Comparison of ENCODE assay signal across 31 mouse cellular contexts in genomic region chr19:3819080-3819479, GRCm38 (mm10).
"Had no signal": no experiment of that assay in that cellular context is flagged by ENCODE, and none has a peak within 500 bp of the region (broad histone marks: within the 10 kb centered on the region; RNA-seq: fewer than 3 reads in every experiment).

No protein-coding gene starts in this region.

- H3K27me3 ChIP-seq: heart, embryonic 12.5 days; heart, embryonic 13.5 days; heart, embryonic 15.5 days; hindbrain, embryonic 13.5 days; hindbrain, embryonic 15.5 days; intestine, embryonic 15.5 days had no signal

- H3K4me3 ChIP-seq: heart, adult 2 months; heart, embryonic 10.5 days; heart, embryonic 12.5 days; heart, embryonic 13.5 days; heart, embryonic 15.5 days; hindbrain, embryonic 10.5 days; hindbrain, embryonic 13.5 days; hindbrain, embryonic 15.5 days; intestine, embryonic 15.5 days; layer of hippocampus, adult 2 months had no signal

- H3K4me1 ChIP-seq: hindbrain, embryonic 10.5 days; hindbrain, embryonic 13.5 days; hindbrain, embryonic 15.5 days had no signal

- H3K9me3 ChIP-seq: heart, embryonic 10.5 days; heart, embryonic 12.5 days; heart, embryonic 13.5 days; heart, embryonic 15.5 days; hindbrain, embryonic 10.5 days; hindbrain, embryonic 13.5 days; hindbrain, embryonic 15.5 days; intestine, embryonic 15.5 days had no signal

- H3K9ac ChIP-seq: heart, embryonic 12.5 days; heart, embryonic 13.5 days; heart, embryonic 15.5 days; hindbrain, embryonic 13.5 days; hindbrain, embryonic 14.5 days; hindbrain, embryonic 15.5 days; intestine, embryonic 15.5 days had no signal

- H3K4me2 ChIP-seq: heart, embryonic 11.5 days; heart, embryonic 12.5 days; heart, embryonic 13.5 days; heart, embryonic 15.5 days; hindbrain, embryonic 13.5 days; hindbrain, embryonic 14.5 days; hindbrain, embryonic 15.5 days; intestine, embryonic 15.5 days had no signal

- ATAC-seq: hindbrain, embryonic 16.5 days; hindbrain, postnatal 0 days; inflammation-experienced regulatory T-cells, adult 6 months; intestine, postnatal 0 days had no signal

- H3K27ac ChIP-seq: heart, adult 2 months; heart, embryonic 10.5 days; heart, embryonic 13.5 days; heart, embryonic 15.5 days; hindbrain, embryonic 10.5 days; hindbrain, embryonic 13.5 days; hindbrain, embryonic 14.5 days; hindbrain, embryonic 15.5 days; hindbrain, postnatal 0 days; intestine, embryonic 15.5 days; layer of hippocampus, adult 2 months had no signal

- DNase-seq: heart, adult 2 months; heart, postnatal 10 days; heart, postnatal 14 days; heart, postnatal 36 days; heart, postnatal 4 days; kidney, adult 11 months; kidney, adult 18-20 months; kidney, adult 2 months; kidney, adult 8-10 months; kidney, adult 9 months; kidney, postnatal 10 days; kidney, postnatal 14 days; kidney, postnatal 25 days; kidney, postnatal 4 days; layer of hippocampus, adult 9-11 months; layer of hippocampus, postnatal 36 days had no signal
